Mouse (Mus musculus): ENCODE results near the gene Eif5a. TPM values are rescaled to one million over a fixed set of nuclear protein-coding genes. Genes with fewer than 3 reads are reported as not detected.

Gene Eif5a
- polyA plus RNA-seq, 1 experiment, result 702 TPM

DNA sequence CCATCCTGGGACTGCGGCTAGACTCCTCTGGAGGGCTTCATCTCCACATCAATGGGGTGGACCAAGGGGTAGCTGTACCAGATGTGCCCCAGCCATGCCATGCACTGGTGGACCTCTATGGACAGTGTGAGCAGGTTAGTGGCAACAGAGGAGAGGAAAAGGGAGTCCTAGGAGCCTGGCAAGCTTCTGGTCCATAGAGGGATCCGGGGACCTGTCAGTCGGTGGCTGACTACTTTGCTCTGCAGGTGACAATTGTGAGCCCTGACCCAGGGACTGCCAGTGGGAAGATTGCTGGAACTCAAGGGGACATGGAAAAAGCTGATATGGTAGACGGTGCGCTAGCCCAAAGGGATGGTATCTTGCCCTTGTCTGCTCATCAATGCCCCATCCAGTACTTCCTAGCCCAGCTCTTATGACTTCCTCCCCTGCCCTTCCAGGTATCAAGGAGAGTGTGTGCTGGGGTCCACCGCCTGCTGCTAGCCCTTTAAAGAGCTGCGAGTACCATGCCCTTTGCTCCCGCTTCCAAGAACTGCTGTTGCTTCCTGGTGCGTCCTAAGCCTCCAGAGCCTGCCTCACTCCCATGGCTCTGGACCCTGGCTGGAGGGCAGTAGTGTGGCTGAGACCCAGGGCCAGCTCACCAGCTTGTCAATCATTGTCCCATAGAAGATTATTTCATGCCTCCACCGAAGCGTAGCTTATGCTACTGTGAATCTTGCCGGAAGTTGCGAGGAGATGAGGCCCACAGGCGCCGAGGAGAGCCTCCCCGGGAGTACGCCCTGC, 10.8 kb downstream of the Eif5a start:
- H3K36me3 ChIP-seq (ENCODE audit: control insufficient read depth, insufficient read depth, low read length), result peaks cover 6% of the 10 kb centered on the region
- no peak overlapping the region for H3K4me3 ChIP-seq (ENCODE audit: control insufficient read depth, low read depth, low read length)
- H3K27ac ChIP-seq (ENCODE audit: control insufficient read depth, insufficient read depth, low read depth, low read length), result no peak overlapping the region
- no peak for TF ChIP-seq CTCF (IDR thresholded peaks at IDR 0.05; ENCODE audit: control insufficient read depth, insufficient read depth, insufficient replicate concordance, low read depth, low read length)
- no peak for TF ChIP-seq POLR2A (IDR thresholded peaks at IDR 0.05; ENCODE audit: control insufficient read depth, low read depth, low read length)
- peaks cover 10% of the 10 kb centered on the region for H3K4me1 ChIP-seq (ENCODE audit: control insufficient read depth, insufficient read depth, low read length)
- no peaks in the 10 kb centered on the region for H3K27me3 ChIP-seq (ENCODE audit: control insufficient read depth, insufficient read depth, low read length)

DNA sequence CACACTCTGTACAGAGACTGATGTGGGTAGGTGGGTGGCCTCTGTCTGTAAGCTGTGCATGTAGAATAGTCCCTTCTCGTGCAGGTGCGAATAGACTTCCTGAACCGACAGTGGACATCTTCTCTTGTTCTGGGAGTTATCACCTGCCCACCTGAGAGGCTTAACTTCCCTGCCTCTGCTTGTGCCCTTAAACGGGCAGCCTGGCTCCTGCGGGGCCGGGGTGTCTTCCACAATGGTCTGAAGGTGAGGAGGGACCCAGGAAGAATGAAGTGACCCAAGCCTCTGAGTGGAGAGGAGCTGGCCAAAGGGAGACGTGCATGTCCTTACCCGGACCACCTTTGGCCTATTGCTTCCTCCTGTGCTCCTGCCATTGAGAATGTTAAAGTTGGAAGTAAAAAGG, 11.6 kb downstream of the Eif5a start:
- peaks cover 6% of the 10 kb centered on the region for H3K36me3 ChIP-seq (ENCODE audit: control insufficient read depth, insufficient read depth, low read length)
- H3K27ac ChIP-seq (ENCODE audit: control insufficient read depth, insufficient read depth, low read depth, low read length), result no peak overlapping the region
- H3K27me3 ChIP-seq (ENCODE audit: control insufficient read depth, insufficient read depth, low read length), result no peaks in the 10 kb centered on the region
- no peak overlapping the region for H3K4me3 ChIP-seq (ENCODE audit: control insufficient read depth, low read depth, low read length)
- TF ChIP-seq CTCF (IDR thresholded peaks at IDR 0.05; ENCODE audit: control insufficient read depth, insufficient read depth, insufficient replicate concordance, low read depth, low read length) (no peak), POLR2A (IDR thresholded peaks at IDR 0.05; ENCODE audit: control insufficient read depth, low read depth, low read length) (no peak)
- peaks cover 10% of the 10 kb centered on the region for H3K4me1 ChIP-seq (ENCODE audit: control insufficient read depth, insufficient read depth, low read length)

DNA sequence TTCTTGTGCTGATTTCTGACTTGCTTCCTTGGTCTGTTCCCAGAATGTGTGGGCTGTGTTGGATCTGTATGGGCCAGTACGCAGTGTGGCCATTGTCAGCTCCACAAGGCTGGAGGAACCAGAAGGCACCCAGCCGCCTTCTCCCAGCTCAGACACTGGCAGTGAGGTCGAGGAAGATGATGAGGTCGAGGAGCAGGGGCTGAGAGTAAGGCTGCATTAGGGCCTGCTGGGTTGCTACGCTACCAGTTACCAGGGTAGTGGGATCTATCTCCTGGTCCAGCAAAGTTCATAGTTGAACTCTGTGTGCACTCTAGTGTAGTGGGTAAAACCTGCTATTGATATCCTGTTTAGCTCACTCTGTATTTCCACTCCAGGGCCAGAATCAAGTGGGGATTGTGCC, 12.6 kb downstream of the Eif5a start:
- no peak for TF ChIP-seq CTCF (IDR thresholded peaks at IDR 0.05; ENCODE audit: control insufficient read depth, insufficient read depth, insufficient replicate concordance, low read depth, low read length)
- TF ChIP-seq POLR2A (IDR thresholded peaks at IDR 0.05; ENCODE audit: control insufficient read depth, low read depth, low read length), result no peak

DNA sequence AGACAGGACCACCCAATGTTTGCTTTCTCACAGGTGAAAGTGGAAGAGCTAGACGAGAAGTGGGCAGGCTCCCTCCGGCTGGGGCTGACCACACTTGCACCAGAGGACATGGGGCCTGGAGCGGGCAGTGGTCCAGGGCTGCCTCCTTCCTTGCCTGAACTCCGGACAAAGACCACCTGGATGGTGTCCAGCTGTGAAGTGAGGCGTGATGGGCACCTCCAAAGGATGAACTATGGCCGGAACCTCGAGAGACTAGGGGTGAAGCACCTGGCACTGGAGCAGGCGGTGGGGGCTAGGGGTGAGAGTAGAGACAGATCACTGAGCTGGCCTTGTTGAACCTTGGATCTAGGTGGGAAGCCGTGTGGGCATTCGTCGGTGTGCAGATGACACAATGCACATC, 13.1 kb downstream of the Eif5a start:
- no peak overlapping the region for H3K27ac ChIP-seq (ENCODE audit: control insufficient read depth, insufficient read depth, low read depth, low read length)
- peaks cover 6% of the 10 kb centered on the region for H3K36me3 ChIP-seq (ENCODE audit: control insufficient read depth, insufficient read depth, low read length)
- no peaks in the 10 kb centered on the region for H3K27me3 ChIP-seq (ENCODE audit: control insufficient read depth, insufficient read depth, low read length)
- no peak for TF ChIP-seq CTCF (IDR thresholded peaks at IDR 0.05; ENCODE audit: control insufficient read depth, insufficient read depth, insufficient replicate concordance, low read depth, low read length)
- no peak for TF ChIP-seq POLR2A (IDR thresholded peaks at IDR 0.05; ENCODE audit: control insufficient read depth, low read depth, low read length)
- H3K4me3 ChIP-seq (ENCODE audit: control insufficient read depth, low read depth, low read length), result no peak overlapping the region
- peaks cover 5% of the 10 kb centered on the region for H3K4me1 ChIP-seq (ENCODE audit: control insufficient read depth, insufficient read depth, low read length)

More for the DNA sequence above, 12.6 kb downstream of the Eif5a start:
- peaks cover 6% of the 10 kb centered on the region for H3K36me3 ChIP-seq (ENCODE audit: control insufficient read depth, insufficient read depth, low read length)
- no peak overlapping the region for H3K4me3 ChIP-seq (ENCODE audit: control insufficient read depth, low read depth, low read length)
- peaks cover 5% of the 10 kb centered on the region for H3K4me1 ChIP-seq (ENCODE audit: control insufficient read depth, insufficient read depth, low read length)
- no peak overlapping the region for H3K27ac ChIP-seq (ENCODE audit: control insufficient read depth, insufficient read depth, low read depth, low read length)
- H3K27me3 ChIP-seq (ENCODE audit: control insufficient read depth, insufficient read depth, low read length), result no peaks in the 10 kb centered on the region

DNA sequence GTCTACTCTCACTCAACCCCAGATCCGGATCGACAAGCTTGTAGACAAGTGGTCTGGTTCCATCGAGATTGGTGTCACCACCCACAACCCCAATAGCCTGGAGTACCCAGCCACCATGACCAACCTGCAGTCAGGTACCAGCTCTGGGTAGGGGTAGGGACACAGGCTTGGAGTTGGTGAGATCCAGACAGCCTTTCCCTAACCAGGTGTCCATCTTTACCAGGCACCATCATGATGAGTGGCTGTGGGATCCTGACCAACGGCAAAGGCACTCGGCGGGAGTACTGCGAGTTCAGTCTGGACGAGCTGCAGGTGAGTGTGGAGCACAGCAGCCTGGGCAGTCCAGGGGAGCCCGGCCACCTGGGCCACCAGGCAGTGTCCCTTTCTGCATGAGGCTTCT, 17.4 kb downstream of the Eif5a start:
- Histone ChIP-seq H3K27ac (ENCODE audit: control insufficient read depth, insufficient read depth, low read depth, low read length) (no peak overlapping the region), H3K4me1 (ENCODE audit: control insufficient read depth, insufficient read depth, low read length) (peaks cover 6% of the 10 kb centered on the region), H3K36me3 (ENCODE audit: control insufficient read depth, insufficient read depth, low read length) (peaks cover 4% of the 10 kb centered on the region), H3K27me3 (ENCODE audit: control insufficient read depth, insufficient read depth, low read length) (no peaks in the 10 kb centered on the region), H3K4me3 (ENCODE audit: control insufficient read depth, low read depth, low read length) (no peak overlapping the region)
- TF ChIP-seq CTCF (IDR thresholded peaks at IDR 0.05; ENCODE audit: control insufficient read depth, insufficient read depth, insufficient replicate concordance, low read depth, low read length) (no peak), POLR2A (IDR thresholded peaks at IDR 0.05; ENCODE audit: control insufficient read depth, low read depth, low read length) (no peak)

DNA sequence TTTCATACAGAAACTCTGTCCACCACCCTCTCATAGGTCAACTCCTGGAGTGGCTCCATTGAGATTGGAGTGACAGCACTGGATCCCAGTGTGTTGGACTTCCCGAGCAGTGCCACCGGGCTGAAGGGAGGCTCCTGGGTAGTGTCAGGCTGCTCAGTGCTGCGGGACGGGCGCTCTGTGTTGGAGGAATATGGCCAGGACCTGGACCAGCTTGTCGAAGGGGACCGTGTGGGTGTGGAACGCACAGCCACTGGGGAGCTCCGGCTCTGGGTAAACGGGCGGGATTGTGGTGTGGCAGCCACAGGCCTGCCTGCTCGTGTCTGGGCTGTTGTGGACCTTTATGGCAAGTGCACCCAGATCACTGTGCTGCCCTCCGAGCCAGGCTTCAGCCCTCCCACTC, 18.8 kb downstream of the Eif5a start:
- no peaks in the 10 kb centered on the region for H3K27me3 ChIP-seq (ENCODE audit: control insufficient read depth, insufficient read depth, low read length)
- H3K27ac ChIP-seq (ENCODE audit: control insufficient read depth, insufficient read depth, low read depth, low read length), result no peak overlapping the region
- TF ChIP-seq POLR2A (IDR thresholded peaks at IDR 0.05; ENCODE audit: control insufficient read depth, low read depth, low read length) (no peak), CTCF (IDR thresholded peaks at IDR 0.05; ENCODE audit: control insufficient read depth, insufficient read depth, insufficient replicate concordance, low read depth, low read length) (no peak)
- peaks cover 4% of the 10 kb centered on the region for H3K36me3 ChIP-seq (ENCODE audit: control insufficient read depth, insufficient read depth, low read length)
- H3K4me1 ChIP-seq (ENCODE audit: control insufficient read depth, insufficient read depth, low read length), result peaks cover 6% of the 10 kb centered on the region
- H3K4me3 ChIP-seq (ENCODE audit: control insufficient read depth, low read depth, low read length), result peak overlapping the region; percentile 83

DNA sequence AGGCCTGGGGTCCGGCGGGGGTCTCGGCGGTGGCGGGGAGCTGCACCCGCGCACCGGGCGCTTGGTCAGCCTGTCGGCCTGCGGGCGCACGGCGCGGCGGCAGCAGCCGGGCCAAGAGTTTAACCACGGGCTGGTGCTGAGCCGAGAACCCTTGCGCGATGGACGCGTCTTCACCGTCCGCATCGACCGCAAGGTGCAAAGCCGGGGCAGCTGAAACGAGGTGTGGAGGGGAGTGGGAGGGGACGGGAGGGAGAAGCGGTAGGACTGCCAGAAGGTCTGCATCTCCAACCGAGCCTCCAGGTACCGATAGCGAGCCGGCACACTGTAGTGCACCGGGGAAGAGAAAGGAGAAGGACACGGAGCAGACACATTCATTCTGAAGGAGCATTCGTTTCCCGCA, 19.8 kb downstream of the Eif5a start:
- Histone ChIP-seq H3K27me3 (ENCODE audit: control insufficient read depth, insufficient read depth, low read length) (no peaks in the 10 kb centered on the region), H3K4me1 (ENCODE audit: control insufficient read depth, insufficient read depth, low read length) (peaks cover 6% of the 10 kb centered on the region), H3K36me3 (ENCODE audit: control insufficient read depth, insufficient read depth, low read length) (peaks cover 1% of the 10 kb centered on the region), H3K27ac (ENCODE audit: control insufficient read depth, insufficient read depth, low read depth, low read length) (peak overlapping the region; percentile 21), H3K4me3 (ENCODE audit: control insufficient read depth, low read depth, low read length) (peak overlapping the region; percentile 83)
- no peak for TF ChIP-seq CTCF (IDR thresholded peaks at IDR 0.05; ENCODE audit: control insufficient read depth, insufficient read depth, insufficient replicate concordance, low read depth, low read length)
- TF ChIP-seq POLR2A (IDR thresholded peaks at IDR 0.05; ENCODE audit: control insufficient read depth, low read depth, low read length), result no peak

Data from testis, adult 2 months (tissue).